Mouse (Mus musculus): ENCODE measurements around the gene Obp1b.
"Not testable (repeated sequence)": the region's sequence is repeated elsewhere in the genome, so short reads cannot be mapped to it uniquely, and the experiment has no call there.

The Obp1b gene

GRCm38 (mm10) chrX:78186477-78186876 is at the start of gene Obp1b:
Obp1b (plus strand) TSS chrX:78186777.
- not testable (repeated sequence) for DNase-seq (ENCODE audit: low read depth, low spot score)

- not testable (repeated sequence) for DNase-seq (ENCODE audit: low read depth, low spot score)
Observed at GRCm38 (mm10) chrX:78202220-78202619, 15.6 kb downstream of the Obp1b start.

- no peak for DNase-seq (ENCODE audit: low read depth, low spot score)
Observed at GRCm38 (mm10) chrX:78202829-78203228, 16.3 kb downstream of the Obp1b start.
